ENCODE assay signal across 9 mouse cellular contexts in genomic region chr12:110417987-110418734, GRCm38 (mm10). TPM values are rescaled to one million over a fixed set of nuclear protein-coding genes. Genes with fewer than 3 reads are reported as not detected.
A peak's percentile ranks its signal among the peaks of the same experiment; 100 is the strongest.
DNase-seq lines count a peak whose midpoint lies in the region; ATAC-seq and TF ChIP-seq lines count a peak whose summit lies in the region.
"Had no signal": no experiment of that assay in that cellular context is flagged by ENCODE, and none has a peak within 500 bp of the region (broad histone marks: within the 10 kb centered on the region; RNA-seq: fewer than 3 reads in every experiment).

No protein-coding gene starts in this region.

- no peaks in the 10 kb centered on the region for H3K36me3 ChIP-seq in hindbrain, embryonic 11.5 days (ENCODE audit: control insufficient read depth, insufficient read depth, low read length)
- H3K36me3 ChIP-seq in hindbrain, embryonic 10.5 days, result no peaks in the 10 kb centered on the region
- no peaks in the 10 kb centered on the region for H3K36me3 ChIP-seq in hindbrain, postnatal 0 days (ENCODE audit: insufficient read depth, low read length)
- no peaks in the 10 kb centered on the region for H3K36me3 ChIP-seq in liver, embryonic 14.5 days (replicated peaks; ENCODE audit: control insufficient read depth, insufficient read depth, low read depth)
- H3K36me3 ChIP-seq in stomach, embryonic 15.5 days, result no peaks in the 10 kb centered on the region
- H3K36me3 ChIP-seq: limb, embryonic 15.5 days had no signal

- no peak overlapping the region for H3K4me3 ChIP-seq in hindbrain, embryonic 11.5 days (ENCODE audit: low read depth, low read length)
- no peak overlapping the region for H3K4me3 ChIP-seq in hindbrain, embryonic 10.5 days
- H3K4me3 ChIP-seq in hindbrain, postnatal 0 days (ENCODE audit: low read length), result no peak overlapping the region
- no peak overlapping the region for H3K4me3 ChIP-seq in liver, embryonic 14.5 days (ENCODE audit: insufficient read depth in 1 of 2, low read depth in 2 of 2, low read length in 2 of 2)
- H3K4me3 ChIP-seq in stomach, embryonic 15.5 days (replicated peaks), result no peak overlapping the region
- H3K4me3 ChIP-seq: limb, embryonic 15.5 days had no signal

- H3K27me3 ChIP-seq in hindbrain, embryonic 11.5 days (ENCODE audit: control insufficient read depth, insufficient read depth, low read length), result no peaks in the 10 kb centered on the region
- H3K27me3 ChIP-seq in hindbrain, embryonic 10.5 days (ENCODE audit: insufficient read depth, poor library complexity, severe bottlenecking), result peaks cover 7% of the 10 kb centered on the region
- H3K27me3 ChIP-seq in hindbrain, postnatal 0 days (ENCODE audit: insufficient read depth, low read length), result no peaks in the 10 kb centered on the region
- H3K27me3 ChIP-seq in liver, embryonic 14.5 days (ENCODE audit: control insufficient read depth, insufficient read depth, low read length), result no peaks in the 10 kb centered on the region
- no peaks in the 10 kb centered on the region for H3K27me3 ChIP-seq in stomach, embryonic 15.5 days (replicated peaks)
- H3K27me3 ChIP-seq: limb, embryonic 15.5 days had no signal

- no peak overlapping the region for H3K27ac ChIP-seq in hindbrain, embryonic 11.5 days (ENCODE audit: low read depth, low read length)
- no peak overlapping the region for H3K27ac ChIP-seq in hindbrain, embryonic 10.5 days
- H3K27ac ChIP-seq in hindbrain, postnatal 0 days, result no peak overlapping the region
- no peak overlapping the region for H3K27ac ChIP-seq in liver, embryonic 14.5 days
- peak overlapping the region; percentile 26; the same call in 1 of the 2 replicates for H3K27ac ChIP-seq in stomach, embryonic 15.5 days
- H3K27ac ChIP-seq: limb, embryonic 15.5 days had no signal

- no peaks in the 10 kb centered on the region for H3K9me3 ChIP-seq in hindbrain, embryonic 11.5 days (ENCODE audit: control insufficient read depth, low read length)
- no peaks in the 10 kb centered on the region for H3K9me3 ChIP-seq in hindbrain, embryonic 10.5 days
- H3K9me3 ChIP-seq in hindbrain, postnatal 0 days (ENCODE audit: low read length), result no peaks in the 10 kb centered on the region
- no peaks in the 10 kb centered on the region for H3K9me3 ChIP-seq in liver, embryonic 14.5 days (ENCODE audit: control insufficient read depth, low read length)
- H3K9me3 ChIP-seq in stomach, embryonic 15.5 days, result no peaks in the 10 kb centered on the region
- H3K9me3 ChIP-seq: limb, embryonic 15.5 days had no signal

- no peak for DNase-seq in hindbrain, embryonic 11.5 days (ENCODE audit: low spot score)
- no peak for DNase-seq in hindbrain, embryonic 10.5 days (ENCODE audit: low spot score)
- peak; percentile 92 for DNase-seq in WW6 (ENCODE audit: low read depth, low spot score)
- DNase-seq in hindbrain, postnatal 0 days (ENCODE audit: low spot score), result no peak
- peak in 1 of 3 experiments; percentile 24 for DNase-seq in liver, embryonic 14.5 days (ENCODE audit: low read depth in 3 of 3, low spot score in 3 of 3)
- no peak for DNase-seq in left cerebral cortex, adult 8-10 months (ENCODE audit: low spot score in 2 of 2)
- DNase-seq in cerebellum, postnatal 4 days (ENCODE audit: low spot score in 2 of 2), result no peak

- no peak for TF ChIP-seq CTCF in hindbrain, postnatal 0 days (IDR thresholded peaks at IDR 0.05; ENCODE audit: low read depth)
- no peak for TF ChIP-seq CTCF in liver, embryonic 14.5 days (IDR thresholded peaks at IDR 0.05; ENCODE audit: low read depth)

- no peak for TF ChIP-seq EP300 in liver, embryonic 14.5 days (IDR thresholded peaks at IDR 0.05; ENCODE audit: low read depth)

- WGBS in hindbrain, embryonic 11.5 days, result 52% methylated on average over 20 of the region's 20 CpGs
- WGBS in hindbrain, embryonic 10.5 days, result 52% methylated on average over 20 of the region's 20 CpGs
- 53% methylated on average over 20 of the region's 20 CpGs for WGBS in hindbrain, postnatal 0 days
- 42% methylated on average over 20 of the region's 20 CpGs for WGBS in liver, embryonic 14.5 days (ENCODE audit: insufficient replicate concordance)
- 33% methylated on average over 20 of the region's 20 CpGs for WGBS in stomach, embryonic 15.5 days

- ATAC-seq in hindbrain, embryonic 11.5 days (ENCODE audit: low FRiP score), result 0 out of 2 replicates have a peak, but pooled peaks have one; percentile 22
- peak; percentile 55 for ATAC-seq in hindbrain, postnatal 0 days
- peak; percentile 45 for ATAC-seq in liver, embryonic 14.5 days (ENCODE audit: insufficient read depth)
- peak; percentile 87 for ATAC-seq in stomach, embryonic 15.5 days (ENCODE audit: insufficient read depth, low FRiP score, low read depth)

- H3K4me2 ChIP-seq in hindbrain, embryonic 11.5 days (replicated peaks; ENCODE audit: low read depth, low read length), result no peak overlapping the region
- no peak overlapping the region for H3K4me2 ChIP-seq in hindbrain, postnatal 0 days (ENCODE audit: low read depth, low read length)
- peak overlapping the region; percentile 38; the same call in 1 of the 2 replicates for H3K4me2 ChIP-seq in liver, embryonic 14.5 days (ENCODE audit: low read depth)
- no peak overlapping the region; the same call in 1 of the 2 replicates for H3K4me2 ChIP-seq in stomach, embryonic 15.5 days
- H3K4me2 ChIP-seq: limb, embryonic 15.5 days had no signal

- no peaks in the 10 kb centered on the region for H3K4me1 ChIP-seq in hindbrain, embryonic 11.5 days (replicated peaks; ENCODE audit: control insufficient read depth, insufficient read depth, low read length)
- 0 out of 2 replicates have a peak, but pooled peaks cover 11% of the 10 kb centered on the region for H3K4me1 ChIP-seq in hindbrain, embryonic 10.5 days (replicated peaks)
- no peaks in the 10 kb centered on the region for H3K4me1 ChIP-seq in hindbrain, postnatal 0 days (ENCODE audit: insufficient read depth, low read length)
- peaks cover 0 to 5% of the 10 kb centered on the region in 2 experiments; a peak in 3 of 4 replicates for H3K4me1 ChIP-seq in liver, embryonic 14.5 days (replicated peaks; ENCODE audit: control insufficient read depth in 2 of 2, insufficient read depth in 2 of 2, low read length in 1 of 2)
- H3K4me1 ChIP-seq in stomach, embryonic 15.5 days, result no peaks in the 10 kb centered on the region; the same call in 1 of the 2 replicates

- H3K9ac ChIP-seq in hindbrain, embryonic 11.5 days (ENCODE audit: low read depth, low read length), result no peak overlapping the region
- H3K9ac ChIP-seq in hindbrain, postnatal 0 days (replicated peaks; ENCODE audit: low read length), result no peak overlapping the region
- no peak overlapping the region for H3K9ac ChIP-seq in liver, embryonic 14.5 days (replicated peaks)
- H3K9ac ChIP-seq in stomach, embryonic 15.5 days, result no peak overlapping the region
- H3K9ac ChIP-seq: limb, embryonic 15.5 days had no signal

RNA-seq across cellular contexts. Expression of gene Ppp2r5c, which starts 28.8 kb away (rescaled TPM):
- polyA plus RNA-seq in hindbrain, embryonic 11.5 days (2014; fragmentation: Nextera tagmentation; extraction: Ambion mirVana), result 162 and 172 TPM in 2 replicates
- polyA plus RNA-seq in hindbrain, embryonic 10.5 days (2016; fragmentation: Nextera tagmentation; extraction: Ambion mirVana), result 139 and 146 TPM in 2 replicates
- 108 and 118 TPM in 2 replicates for total RNA-seq in hindbrain, postnatal 0 days (2014; rRNA removed)
- 162 and 163 TPM in 2 replicates for polyA plus RNA-seq in hindbrain, postnatal 0 days (2015; fragmentation: Nextera tagmentation; extraction: Ambion mirVana)
- 13.8 and 22.6 TPM in 2 replicates for polyA plus RNA-seq in liver, embryonic 14.5 days (2012; rRNA removed)
- 70.8 and 75.6 TPM in 2 replicates for polyA plus RNA-seq in liver, embryonic 14.5 days (2014; fragmentation: Nextera tagmentation; extraction: Ambion mirVana)
- polyA plus RNA-seq in stomach, embryonic 15.5 days (2015; fragmentation: Nextera tagmentation; extraction: Ambion mirVana), result 145 and 154 TPM in 2 replicates
- 100 to 1,000 TPM; 247 to 274 (median 263) TPM for total RNA-seq in left cerebral cortex, adult 8-10 months (2022)

Comparison
In these comparisons a context has a peak if more than half of its experiments do, and no peak if none do; other contexts are left out.
1. ATAC-seq: peak in every context shown above with its lines; median percentile 87 in stomach, embryonic 15.5 days; 55 in hindbrain, postnatal 0 days; 45 in liver, embryonic 14.5 days; 22 in hindbrain, embryonic 11.5 days.